Mouse (Mus musculus) liver, embryonic 14.5 days (tissue): ENCODE measurements around the gene Sarnp. TPM values are rescaled to one million over a fixed set of nuclear protein-coding genes. Genes with fewer than 3 reads are reported as not detected.
"Not testable (repeated sequence)": the region's sequence is repeated elsewhere in the genome, so short reads cannot be mapped to it uniquely, and the experiment has no call there.

Source experiments
- ATAC-seq: fragments of 200-750 bp; cut with Nextera tagmentation; 2 replicates; pipeline ENCODE4 v1.8.0; 2017; ENCODE audit warnings: moderate number of reproducible peaks, mild to moderate bottlenecking, moderate library complexity; ENCODE audit not compliant: insufficient read depth
- DNase-seq, 3 experiments: peaks; one replicate each; pipeline ENCODE4 v3.0.0-alpha.2; 2012 to 2013; ENCODE audit warnings: low read depth in 3 of 3, low spot score in 3 of 3
- H3K27ac ChIP-seq: fragments of 300-500 bp; sonication (generic); 2 replicates; pipeline ENCODE4 v1.5.1; 2014; ENCODE audit warnings: moderate library complexity, mild to moderate bottlenecking, control low read depth, inconsistent platforms
- H3K27me3 ChIP-seq: fragments of 300-500 bp; sonication (generic); 2 replicates; pipeline ENCODE4 v1.6.1; 2014; ENCODE audit warnings: mild to moderate bottlenecking, low read length, moderate library complexity; ENCODE audit not compliant: control insufficient read depth, insufficient read depth
- H3K36me3 ChIP-seq: fragments of 300-500 bp; sonication (generic); replicated peaks from 2 replicates; pipeline ENCODE4 v1.6.1; 2014; ENCODE audit warnings: low read depth; ENCODE audit not compliant: control insufficient read depth, insufficient read depth
- H3K4me1 ChIP-seq, 2 experiments: fragments of 200-500 bp in 1 of 2; fragments of 300-500 bp in 1 of 2; sonication (generic) in 1 of 2; replicated peaks; 2 replicates each; pipeline ENCODE4 v1.6.1; 2012 to 2014; ENCODE audit warnings: antibody characterized with exemption in 1 of 2, inconsistent platforms in 1 of 2, low read length in 1 of 2; ENCODE audit not compliant: control insufficient read depth in 2 of 2, insufficient read depth in 2 of 2
- H3K4me2 ChIP-seq: fragments of 300-500 bp; sonication (generic); 2 replicates; pipeline ENCODE4 v1.6.1; 2014; ENCODE audit warnings: low read depth, mild to moderate bottlenecking, control low read depth, moderate library complexity
- H3K4me3 ChIP-seq, 2 experiments: fragments of 200-500 bp in 1 of 2; fragments of 300-500 bp in 1 of 2; sonication (generic) in 1 of 2; 2 replicates each; pipeline ENCODE4 v1.5.1; 2012 to 2014; ENCODE audit warnings: low read depth in 2 of 2, low read length in 2 of 2, mild to moderate bottlenecking in 2 of 2, control low read depth in 1 of 2, inconsistent platforms in 1 of 2, moderate library complexity in 1 of 2; ENCODE audit not compliant: insufficient read depth in 1 of 2
- H3K9ac ChIP-seq: fragments of 300-500 bp; sonication (generic); replicated peaks from 2 replicates; pipeline ENCODE4 v1.6.1; 2014; ENCODE audit warnings: mild to moderate bottlenecking, control low read depth, moderate library complexity
- H3K9me3 ChIP-seq: fragments of 300-500 bp; sonication (generic); 2 replicates; pipeline ENCODE4 v1.6.1; 2016; ENCODE audit warnings: low read length, mixed read lengths; ENCODE audit not compliant: control insufficient read depth
- CTCF ChIP-seq: IDR thresholded peaks from 2 replicates; pipeline ENCODE4 v1.5.1; 2016; ENCODE audit warnings: antibody characterized with exemption, low read depth, control low read depth
- EP300 ChIP-seq: IDR thresholded peaks from 2 replicates; pipeline ENCODE4 v1.6.1; 2016; ENCODE audit warnings: antibody characterized with exemption, low read depth
- WGBS: fragments of 180-500 bp; shearing (Covaris S2); extraction: QIAGEN DNeasy Blood & Tissue Kit; methylation state at CpG from one replicate; pipeline ENCODE4 v1.1.7; 2014; ENCODE audit not compliant: insufficient replicate concordance; 5-methylcytosine and 5-hydroxymethylcytosine counted together
- polyA plus RNA-seq, 2 experiments: library from polyadenylated mRNA; depleted of rRNA in 1 of 2; stranded (reverse) in 1 of 2; unstranded in 1 of 2; fragments of >200 nt; fragmentation: Nextera tagmentation in 1 of 2; extraction: Ambion mirVana in 1 of 2; gene quantifications; 2 replicates each; pipeline versions ENCODE4 v1.2.1 to v1.2.3; 2012 to 2014

The Sarnp gene
- polyA plus RNA-seq, 2 experiments, result 61.2 to 122 TPM

DNA sequence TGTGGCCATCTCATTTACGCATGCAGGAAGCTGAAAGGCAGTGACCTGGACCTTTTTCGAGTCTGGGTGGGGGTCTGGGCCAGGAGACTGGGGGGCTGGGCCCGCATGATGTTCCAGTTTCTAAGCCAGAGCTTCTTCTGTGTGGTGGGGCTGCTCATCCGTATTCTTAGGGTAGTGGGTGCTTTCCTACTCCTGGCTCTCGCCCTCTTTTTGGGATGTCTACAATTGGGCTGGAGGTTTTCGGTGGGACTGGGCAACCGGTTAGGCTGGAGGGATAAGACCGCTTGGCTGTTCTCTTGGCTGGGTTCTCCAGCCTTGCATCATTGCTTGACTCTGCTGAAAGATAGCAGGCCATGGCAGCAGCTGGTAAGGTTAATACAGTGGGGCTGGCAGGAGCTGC is 10.1 kb upstream of the Sarnp start:
- DNase-seq (no peak), ATAC-seq (no peak)
- Histone ChIP-seq H3K36me3 (0 out of 2 replicates have a peak, but pooled peaks cover 3% of the 10 kb centered on the region), H3K9ac (no peak overlapping the region), H3K4me2 (peak overlapping the region; percentile 92), H3K27ac (no peak overlapping the region), H3K27me3 (no peaks in the 10 kb centered on the region), H3K4me1 (peaks cover 12 to 24% of the 10 kb centered on the region in 2 experiments), H3K4me3 (peak overlapping the region in 1 of 2 experiments; percentile 32; a peak in 2 of 4 replicates), H3K9me3 (no peaks in the 10 kb centered on the region)
- 82% methylated on average over 8 of the region's 8 CpGs for WGBS
- no peak for TF ChIP-seq CTCF

DNA sequence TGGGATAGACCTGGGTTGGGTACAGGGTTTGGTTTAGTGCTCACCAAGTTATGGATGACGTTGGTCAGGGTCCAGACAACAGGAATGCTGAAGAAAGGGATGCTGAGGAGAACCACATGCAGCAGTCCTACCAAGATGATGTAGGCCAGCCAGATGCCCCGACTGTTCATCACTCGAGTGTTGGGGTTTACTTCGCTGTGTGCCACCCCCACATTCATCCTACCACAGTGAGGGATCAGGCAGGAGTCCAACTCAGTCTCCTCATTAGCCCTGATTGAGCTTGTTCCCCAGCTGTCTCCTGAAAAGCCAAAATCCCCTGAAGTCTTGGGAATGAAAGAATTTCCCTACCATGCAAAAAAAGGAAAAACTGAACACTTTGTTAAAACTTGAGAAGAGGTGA is 3.1 kb downstream of the Sarnp start:
- Histone ChIP-seq H3K27ac (no peak overlapping the region), H3K4me3 (peak overlapping the region in 1 of 2 experiments; percentile 96; a peak in 2 of 4 replicates), H3K9me3 (no peaks in the 10 kb centered on the region), H3K4me1 (peaks cover 9 to 10% of the 10 kb centered on the region in 2 experiments), H3K36me3 (peaks cover 39% of the 10 kb centered on the region), H3K9ac (peak overlapping the region; percentile 79), H3K4me2 (peak overlapping the region; percentile 94), H3K27me3 (no peaks in the 10 kb centered on the region)
- ATAC-seq (no peak), DNase-seq (no peak)
- WGBS, result 70% methylated on average over 4 of the region's 4 CpGs
- no peak for TF ChIP-seq EP300
- no peak for TF ChIP-seq CTCF

DNA sequence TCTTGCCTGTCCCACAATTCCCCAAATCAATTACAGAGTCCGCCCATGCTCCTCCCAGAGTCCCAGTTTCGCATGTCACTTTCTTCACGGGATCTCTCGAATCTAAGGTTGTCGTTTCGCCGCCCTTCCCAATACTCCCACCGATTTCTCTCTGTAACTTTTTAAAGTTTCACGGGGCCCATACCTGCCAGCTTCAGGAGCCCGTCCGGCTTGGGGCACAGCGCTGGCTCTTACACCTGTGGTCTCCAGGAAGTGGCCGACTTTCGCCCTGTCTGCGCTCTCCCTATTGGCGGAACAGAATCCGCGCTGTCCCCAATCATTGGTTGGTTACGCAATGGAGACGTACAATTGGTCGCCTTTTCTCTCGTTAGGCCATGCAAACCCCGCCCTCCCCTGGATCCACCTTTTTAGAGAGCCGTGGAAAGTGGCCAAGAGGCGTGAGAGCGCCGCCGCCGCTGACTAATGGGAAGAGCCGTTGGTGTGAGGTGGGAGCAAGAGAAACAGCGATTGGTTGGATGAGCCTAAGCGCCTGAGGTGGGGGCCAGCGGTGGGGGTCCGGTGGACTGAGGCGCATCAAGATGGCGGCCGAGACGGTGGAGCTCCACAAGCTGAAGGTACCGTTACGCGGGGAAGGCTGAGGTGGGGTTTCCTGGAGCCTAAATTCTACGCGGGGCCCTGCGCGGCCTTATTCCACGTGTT is 4.4 kb downstream of the Sarnp start, which contains the start of gene Ormdl2:
TSS of gene Ormdl2 (minus strand) at position 288 of the 699 bp plus-strand sequence.
- TF ChIP-seq EP300, result peak; percentile 52
- peak; percentile 29; the same call in 1 of the 2 replicates for TF ChIP-seq CTCF
- peak; percentile 100 for DNase-seq
- Histone ChIP-seq H3K4me3 (peak within 1 kb of the TSS; percentile 96), H3K36me3 (peaks cover 30% of the 10 kb centered on the region), H3K4me2 (peak within 1 kb of the TSS; percentile 94), H3K9me3 (no peaks in the 10 kb centered on the region), H3K27ac (peak within 1 kb of the TSS; percentile 63), H3K4me1 (peaks cover 9 to 10% of the 10 kb centered on the region in 2 experiments), H3K9ac (peak within 1 kb of the TSS; percentile 94), H3K27me3 (no peaks in the 10 kb centered on the region)
- ATAC-seq, result peak; percentile 98
- under 1% methylated on average over 46 of the region's 46 CpGs for WGBS

DNA sequence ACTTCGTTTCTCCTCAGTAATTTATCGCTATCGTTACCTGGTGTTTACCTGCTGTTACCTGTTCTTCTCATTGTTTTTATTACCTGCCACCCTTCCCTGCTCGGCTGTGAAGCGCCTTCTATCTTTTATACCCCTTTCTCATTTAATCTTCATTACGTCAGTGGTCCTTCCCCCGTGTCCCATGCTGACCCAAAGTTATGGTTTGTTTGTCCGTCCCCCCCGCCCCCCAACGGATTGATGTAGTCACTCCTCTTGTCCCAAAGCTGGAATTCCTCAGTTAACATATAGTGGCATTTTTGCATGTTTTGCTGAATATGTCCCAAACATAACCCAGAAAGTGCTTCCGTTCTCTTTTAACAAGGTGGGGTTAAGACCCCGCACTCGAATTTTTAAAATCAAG is 5.0 kb downstream of the Sarnp start:
- WGBS, result 1% methylated on average over 13 of the region's 13 CpGs
- no peaks in the 10 kb centered on the region for H3K27me3 ChIP-seq
- DNase-seq, result no peak
- no peaks in the 10 kb centered on the region for H3K9me3 ChIP-seq
- H3K9ac ChIP-seq, result peak overlapping the region; percentile 94
- H3K4me1 ChIP-seq, result peaks cover 9 to 10% of the 10 kb centered on the region in 2 experiments
- no peak for TF ChIP-seq EP300
- no peak for TF ChIP-seq CTCF
- H3K36me3 ChIP-seq, result peaks cover 25% of the 10 kb centered on the region
- H3K4me2 ChIP-seq, result peak overlapping the region; percentile 94
- peak overlapping the region; percentile 63 for H3K27ac ChIP-seq
- ATAC-seq, result no peak; the same call in 1 of the 2 replicates
- peak overlapping the region; percentile 96 for H3K4me3 ChIP-seq

DNA sequence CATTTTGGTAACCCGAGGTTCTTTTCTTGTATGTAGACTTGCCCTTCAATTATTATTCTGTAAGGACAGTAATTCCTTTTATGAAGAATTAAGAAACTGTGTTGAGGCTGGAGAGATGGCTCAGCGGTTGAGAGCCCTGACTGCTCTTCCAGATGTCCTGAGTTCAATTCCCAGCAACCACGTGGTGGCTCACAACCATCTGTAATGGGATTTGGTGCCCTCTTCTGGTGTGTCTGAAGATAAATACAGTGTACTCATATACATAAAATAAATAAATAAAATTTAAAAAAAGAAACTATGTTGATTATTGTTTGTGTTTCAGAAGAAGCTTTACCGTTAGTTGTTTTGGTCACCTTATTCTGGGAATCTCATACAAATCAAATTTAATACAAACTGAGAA is 6.0 kb downstream of the Sarnp start:
- WGBS, result 60% methylated on average over 4 of the region's 4 CpGs
- DNase-seq, H3K27me3 ChIP-seq, H3K27ac ChIP-seq, H3K9me3 ChIP-seq, ATAC-seq, H3K4me1 ChIP-seq: not testable (repeated sequence)
- H3K4me2 ChIP-seq, result peak overlapping the region; percentile 94
- peaks cover 21% of the 10 kb centered on the region for H3K36me3 ChIP-seq
- peak overlapping the region; percentile 96 for H3K4me3 ChIP-seq
- H3K9ac ChIP-seq, result peak overlapping the region; percentile 94; the same call in 1 of the 2 replicates
